Mouse (Mus musculus) gastrocnemius, adult 8-10 months (tissue): Measurements from ENCODE around the gene Snd1. TPM values are rescaled to one million over a fixed set of nuclear protein-coding genes. Genes with fewer than 3 reads are reported as not detected.

Experiments used
- DNase-seq, 2 experiments: peaks; one replicate each; pipeline ENCODE4 v3.0.0; 2022; ENCODE audit warnings: low spot score in 2 of 2
- total RNA-seq, 4 experiments: library from RNA; stranded (reverse); gene quantifications; 2 replicates each; pipeline ENCODE4 v1.2.4; 2022

Snd1 gene
- total RNA-seq, 4 experiments from 2014 or later = 42.6 to 54.4 (median 50.1) TPM

DNA sequence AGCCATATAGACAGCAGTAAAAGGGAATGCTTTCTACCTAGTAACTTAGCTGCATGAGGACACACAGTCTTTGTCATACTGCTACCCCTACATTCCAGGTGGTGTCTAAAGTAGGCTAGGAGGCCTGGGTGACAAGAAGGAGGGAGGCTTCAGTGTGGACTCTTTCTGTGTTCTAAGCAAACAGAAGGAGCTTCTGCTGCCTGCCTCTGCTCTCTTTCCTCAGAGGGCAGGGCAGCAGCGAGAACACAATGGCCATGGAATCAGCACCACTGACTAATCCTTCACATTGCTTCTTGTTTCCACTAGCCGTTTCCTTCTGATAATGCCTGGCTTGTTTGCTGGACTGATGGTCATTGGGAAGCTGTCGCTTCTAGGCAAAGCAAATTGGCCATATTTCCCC lies 316.2 kb downstream of the Snd1 start:
- DNase-seq = no peak

DNA sequence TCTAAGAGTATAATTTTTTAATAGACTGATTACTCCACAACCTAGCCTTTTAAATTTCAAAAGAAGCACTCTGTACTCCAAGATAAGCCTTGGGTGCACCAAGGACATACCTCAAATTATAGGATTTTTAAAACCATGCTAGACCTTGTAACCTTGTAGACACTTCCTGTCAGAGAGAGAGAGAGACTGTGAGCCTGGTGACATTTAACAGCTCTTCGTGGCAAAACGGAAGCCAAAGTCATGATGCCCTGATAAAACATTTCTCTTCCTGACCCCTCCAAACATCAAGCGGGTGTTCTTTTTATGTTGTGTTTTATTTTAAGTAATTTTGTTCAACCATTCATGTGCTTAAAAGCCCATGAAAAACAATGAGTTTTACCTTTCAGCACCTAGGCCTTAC lies 316.9 kb downstream of the Snd1 start:
- no peak for DNase-seq

DNA sequence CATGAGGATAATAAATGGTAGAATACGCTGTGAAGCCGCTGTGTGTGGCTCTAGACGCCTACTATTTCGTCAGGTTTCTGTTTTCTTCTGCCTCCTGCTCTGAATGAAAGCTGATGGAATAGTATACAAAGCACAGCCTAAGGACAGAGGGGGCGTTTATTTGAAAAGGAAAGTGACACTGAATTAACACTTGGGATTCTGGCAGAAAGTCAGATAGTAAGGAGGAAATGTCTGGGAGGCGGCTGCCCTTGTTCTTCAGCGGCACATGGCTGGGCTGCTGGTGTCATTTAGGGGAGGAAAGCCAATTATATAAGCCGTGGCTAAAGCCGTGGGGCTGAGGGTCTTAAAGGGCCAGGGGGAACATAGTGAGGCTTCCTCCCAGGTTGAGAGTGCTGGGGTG lies 320.4 kb downstream of the Snd1 start:
- no peak for DNase-seq

DNA sequence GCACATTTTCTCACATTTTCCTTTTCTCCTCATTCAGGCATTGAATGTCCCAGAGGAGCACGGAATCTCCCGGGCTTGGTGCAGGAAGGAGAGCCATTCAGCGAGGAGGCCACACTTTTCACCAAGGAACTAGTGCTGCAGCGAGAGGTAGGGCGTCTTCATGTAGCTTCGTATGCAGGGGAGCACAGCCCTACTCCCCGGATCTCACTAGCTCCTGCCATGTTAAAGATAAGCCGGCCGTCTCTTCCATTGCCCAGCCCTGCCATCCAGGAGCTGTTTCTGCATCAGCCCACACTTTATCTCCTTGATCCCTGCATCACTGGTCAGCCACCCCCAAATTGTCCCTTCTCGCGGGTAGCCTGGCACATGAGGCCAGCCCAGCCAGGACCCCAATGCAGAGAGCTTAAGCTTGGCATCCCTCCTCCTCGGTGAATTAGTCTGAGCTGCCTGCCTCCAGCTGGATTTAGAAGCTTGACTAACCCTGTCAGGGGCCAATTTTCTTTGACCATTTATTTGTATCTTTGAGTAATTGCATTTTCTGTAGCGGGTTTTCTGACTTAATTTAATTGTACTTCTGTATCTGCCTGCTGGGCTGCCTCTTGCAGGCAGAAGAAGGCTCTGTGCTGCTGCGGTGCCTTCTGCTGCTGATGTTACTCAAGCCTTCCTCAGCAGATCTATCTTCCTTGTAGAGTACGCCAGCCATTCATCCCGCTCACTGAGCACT lies 321.0 kb downstream of the Snd1 start:
- DNase-seq = no peak

DNA sequence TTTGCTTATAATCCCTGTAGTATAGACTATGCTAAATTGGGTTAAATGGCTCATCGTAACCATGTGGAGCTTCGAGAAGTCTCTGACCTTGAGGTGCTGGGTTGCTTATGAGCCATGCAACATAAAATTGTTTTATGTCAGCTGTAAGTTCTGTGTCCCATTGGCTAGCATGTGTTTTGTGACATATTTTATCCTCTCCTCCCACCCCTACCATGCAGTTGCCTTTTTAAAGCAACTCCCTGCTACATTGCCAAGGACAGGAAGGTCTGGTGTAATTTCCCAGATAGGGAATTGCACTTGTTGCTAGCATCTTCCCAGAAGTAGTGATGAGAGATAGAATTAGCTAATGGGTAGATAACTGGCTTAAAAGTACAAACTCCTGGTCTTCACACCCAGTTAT lies 324.9 kb downstream of the Snd1 start:
- no peak for DNase-seq

DNA sequence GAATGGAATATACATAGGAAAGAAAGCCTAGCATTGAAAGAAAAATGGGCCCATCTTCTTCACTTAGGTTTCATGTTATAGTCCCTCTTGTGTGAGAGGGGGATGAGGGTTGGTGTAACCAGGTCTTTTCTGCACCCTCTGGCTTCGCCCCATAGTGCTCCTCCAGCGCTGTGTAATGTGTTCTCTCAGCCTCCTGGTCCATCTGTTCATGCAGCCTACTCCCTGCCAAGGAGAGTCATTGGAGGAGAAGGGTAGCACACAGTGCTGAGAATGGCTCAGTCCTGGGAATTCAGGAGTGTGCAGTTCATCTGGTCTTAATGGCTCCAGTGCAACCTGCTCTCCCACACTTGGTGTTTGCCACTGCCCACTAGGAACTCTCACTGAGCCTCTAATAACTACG lies 326.0 kb downstream of the Snd1 start:
- DNase-seq = no peak

DNA sequence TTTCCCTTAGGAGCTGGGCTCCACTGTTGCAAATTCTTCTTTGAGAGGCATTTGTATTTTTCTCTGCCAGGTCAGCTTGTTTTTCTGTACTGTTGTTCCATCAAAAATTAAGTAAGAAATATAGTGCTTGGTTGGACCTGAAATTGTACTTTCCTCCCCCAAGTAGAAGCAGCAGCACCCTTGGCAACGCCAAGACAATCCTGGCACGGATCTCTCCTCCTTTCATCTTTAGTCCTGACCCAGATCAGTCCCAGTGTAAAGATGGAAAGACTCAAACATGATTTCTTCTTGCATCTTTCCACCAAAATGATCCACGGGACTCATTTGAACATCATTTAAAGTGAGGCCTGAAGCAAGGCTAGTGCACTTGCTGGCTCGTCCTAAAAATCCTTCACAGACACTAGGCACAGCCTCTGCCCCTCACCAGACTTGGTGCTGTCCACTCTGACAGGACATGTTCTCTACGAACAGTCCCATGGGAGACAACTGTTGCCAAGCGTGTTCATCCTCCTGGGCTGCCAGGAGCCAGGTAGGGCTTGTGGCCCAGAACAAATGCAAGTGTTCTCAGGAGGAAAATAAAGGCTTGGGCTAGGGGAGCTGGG lies 328.8 kb downstream of the Snd1 start:
- DNase-seq = no peak

DNA sequence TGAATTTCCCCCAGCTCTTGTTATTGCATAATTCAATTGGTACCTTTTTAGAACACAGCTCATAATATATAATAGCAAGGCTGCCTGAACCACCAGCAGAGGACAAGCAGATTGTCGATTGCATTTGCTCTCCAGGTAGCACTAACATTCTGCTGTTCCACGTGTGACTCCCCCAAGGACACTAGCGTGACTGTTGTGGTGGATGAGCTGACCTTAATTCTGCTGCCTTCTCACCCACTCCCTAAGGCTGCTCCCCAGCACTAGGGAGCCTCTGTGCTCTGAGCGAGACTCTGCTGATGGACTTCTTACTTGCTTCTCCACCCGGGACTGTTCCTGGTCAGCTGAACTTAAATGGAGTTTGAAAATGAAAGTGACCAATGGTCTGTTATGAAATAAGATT lies 329.8 kb downstream of the Snd1 start:
- no peak for DNase-seq

DNA sequence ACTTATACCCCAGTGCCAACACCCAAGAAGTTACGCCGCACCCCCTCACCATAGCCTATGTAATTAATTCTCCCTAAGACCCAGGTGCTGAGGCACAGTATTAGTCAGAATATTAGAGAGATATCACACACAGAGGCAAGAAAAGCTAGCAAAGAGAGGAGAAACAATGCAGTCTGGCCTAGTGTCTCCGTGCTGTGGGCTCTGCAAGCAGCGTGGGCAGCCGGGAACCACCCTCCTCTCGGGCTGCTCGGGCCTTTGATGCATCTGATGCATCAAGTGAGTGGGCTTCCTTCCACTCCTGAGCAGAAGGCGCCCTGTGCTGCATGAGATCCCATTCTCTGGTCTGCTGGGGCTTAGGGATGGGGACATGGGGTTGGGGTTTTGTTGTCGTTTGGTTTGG lies 338.1 kb downstream of the Snd1 start:
- DNase-seq = no peak

DNA sequence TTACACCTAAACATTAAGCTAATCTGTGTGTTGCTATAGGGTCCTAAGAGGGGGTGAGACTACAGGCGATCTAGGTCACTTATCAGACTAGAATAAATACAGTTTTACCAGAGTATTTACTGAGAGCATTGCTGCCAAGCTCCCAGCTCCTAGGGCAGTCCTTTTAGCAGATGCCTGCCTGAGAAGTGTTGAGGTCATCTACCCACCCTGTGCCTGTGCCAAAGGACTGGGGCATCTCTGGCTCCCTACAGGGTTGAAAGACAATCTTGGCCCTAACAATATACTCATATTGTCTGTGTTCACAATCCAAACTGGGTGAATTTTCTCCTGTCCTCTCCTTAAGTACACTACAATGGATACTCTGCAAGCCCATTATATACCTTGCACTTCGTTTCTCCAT lies 340.0 kb downstream of the Snd1 start:
- no peak for DNase-seq

DNA sequence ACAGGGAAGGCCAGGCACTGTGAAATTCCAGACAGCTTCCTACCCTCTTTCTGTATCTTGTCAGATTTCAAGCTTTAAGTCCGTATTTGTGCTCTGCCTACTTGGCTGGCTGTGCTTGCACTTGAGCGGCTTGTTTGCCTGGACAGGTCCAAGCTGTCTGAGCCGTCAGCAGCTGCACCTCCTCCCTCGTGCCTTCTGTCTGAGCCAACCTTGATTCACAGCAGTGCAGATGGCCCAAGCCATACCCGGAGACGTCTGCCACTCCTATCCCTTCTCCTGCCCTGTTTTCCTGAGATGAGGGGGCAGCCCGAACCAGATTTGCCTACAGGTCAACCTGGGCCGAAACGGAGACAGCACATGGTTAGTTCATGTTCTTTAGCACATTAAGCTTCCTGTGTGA lies 342.1 kb downstream of the Snd1 start:
- no peak for DNase-seq

DNA sequence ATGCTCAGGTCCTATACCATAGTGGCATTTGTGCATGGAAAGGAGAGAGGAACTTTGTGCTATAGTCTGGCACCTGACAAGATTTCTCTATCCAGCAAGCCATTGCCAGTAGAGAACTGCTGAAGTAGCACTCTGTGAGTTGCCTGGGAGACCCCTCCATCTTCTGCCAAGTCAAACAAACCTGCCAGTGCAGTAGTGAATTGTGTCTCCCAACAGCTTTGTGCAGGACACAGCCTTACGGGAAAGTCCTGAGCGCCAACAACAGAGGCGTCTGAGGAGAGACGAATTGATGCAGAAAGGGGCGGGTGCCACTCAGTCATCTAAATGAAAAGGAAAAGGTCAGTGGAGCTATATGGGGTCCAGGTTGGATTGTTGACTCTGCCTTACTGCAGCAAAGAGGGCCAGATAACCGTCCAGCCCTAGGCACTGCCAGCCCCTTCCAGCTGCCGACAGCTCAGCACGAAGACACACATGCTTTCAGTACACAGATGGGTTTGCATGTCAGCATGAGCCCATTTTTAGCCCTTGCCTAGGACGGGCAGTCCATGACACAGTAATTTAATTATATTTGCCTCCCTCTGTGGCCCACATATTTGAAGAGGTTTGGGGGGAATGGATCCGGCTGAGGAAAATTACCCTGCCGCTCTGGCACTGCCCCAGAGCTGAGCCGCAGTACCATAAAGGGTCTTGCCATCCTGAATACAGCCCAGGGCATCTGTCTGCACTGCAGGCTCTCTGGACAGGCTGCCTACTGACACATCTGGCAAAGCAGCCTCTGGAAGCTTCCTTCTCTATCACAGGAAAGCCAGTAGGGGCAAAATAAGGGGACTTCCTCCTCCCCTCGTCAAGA lies 344.8 kb downstream of the Snd1 start:
- no peak for DNase-seq

DNA sequence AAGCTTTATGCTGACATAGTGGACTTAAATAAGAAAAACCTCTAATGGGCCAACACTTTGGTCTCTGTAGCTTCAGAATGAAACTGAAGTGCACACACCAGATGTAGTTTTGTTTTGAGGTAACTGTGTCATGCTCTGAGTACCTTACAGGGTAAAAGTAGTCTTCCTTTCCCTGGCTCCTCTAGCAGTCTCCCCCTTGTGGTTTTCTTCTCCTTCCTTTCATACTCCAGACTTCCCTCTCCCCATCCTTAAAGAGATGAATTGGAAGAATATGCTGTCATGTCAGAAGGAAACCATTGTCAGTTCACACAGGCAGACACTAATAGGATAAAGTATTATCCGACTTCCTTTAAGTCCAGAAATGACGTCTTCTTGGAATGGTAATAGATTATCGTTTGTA lies 347.4 kb downstream of the Snd1 start:
- no peak for DNase-seq

DNA sequence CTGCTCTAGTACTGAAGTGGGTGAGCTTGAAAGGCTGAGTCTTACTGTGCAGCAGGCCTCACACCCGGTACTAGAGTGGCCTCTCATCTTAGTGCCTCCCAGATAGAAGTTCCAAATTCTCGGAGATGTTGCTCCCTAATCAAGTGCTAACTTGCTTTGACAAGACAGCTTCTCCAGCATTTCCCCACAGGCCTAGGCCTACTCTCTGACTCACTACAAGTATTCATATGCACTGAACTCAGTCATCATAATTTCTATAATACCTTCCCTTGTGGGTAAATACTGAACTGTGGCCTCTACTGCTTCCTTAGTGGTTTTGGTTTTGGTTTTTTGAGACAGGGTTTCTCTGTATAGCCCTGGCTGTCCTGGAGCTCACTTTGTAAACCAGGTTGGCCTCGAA lies 348.4 kb downstream of the Snd1 start:
- DNase-seq = no peak

DNA sequence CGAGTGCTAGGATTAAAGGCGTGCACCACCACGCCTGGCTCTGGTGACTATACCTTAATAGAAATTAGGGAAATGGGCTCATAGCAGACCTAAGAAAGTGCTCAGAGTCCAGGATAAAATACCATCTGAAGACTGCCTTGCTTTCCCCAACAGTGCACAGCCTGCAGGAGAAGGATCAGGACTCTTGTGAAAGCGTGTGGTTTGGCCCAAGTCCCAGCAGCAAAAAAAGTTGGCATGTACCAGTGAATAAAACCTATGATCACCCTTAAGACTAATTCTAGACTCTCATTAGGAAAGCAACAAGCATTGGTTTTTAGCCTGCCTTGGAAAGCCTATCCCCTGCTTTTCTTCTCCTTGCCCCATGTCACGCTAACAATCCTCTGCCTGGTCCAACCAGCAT lies 348.9 kb downstream of the Snd1 start:
- no peak for DNase-seq

DNA sequence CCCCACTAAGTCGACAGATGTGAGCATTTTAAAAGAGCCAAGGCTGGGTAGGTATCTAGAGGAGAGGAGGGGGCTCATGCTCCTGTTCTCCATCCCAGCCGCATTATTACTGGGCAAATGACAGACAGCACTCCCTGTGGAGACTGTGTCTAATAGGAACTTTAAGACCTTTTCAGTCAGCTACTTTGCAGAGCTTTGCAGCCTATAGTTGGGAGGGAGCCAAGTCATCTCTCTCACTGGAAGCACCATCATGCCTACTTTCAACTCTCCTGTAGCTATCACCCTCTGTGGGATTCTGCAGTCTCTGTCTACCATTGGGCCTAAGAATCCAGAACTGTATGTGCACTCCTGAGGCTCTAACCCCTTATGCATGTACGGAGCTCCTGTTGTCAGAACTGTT lies 351.0 kb downstream of the Snd1 start:
- no peak for DNase-seq

DNA sequence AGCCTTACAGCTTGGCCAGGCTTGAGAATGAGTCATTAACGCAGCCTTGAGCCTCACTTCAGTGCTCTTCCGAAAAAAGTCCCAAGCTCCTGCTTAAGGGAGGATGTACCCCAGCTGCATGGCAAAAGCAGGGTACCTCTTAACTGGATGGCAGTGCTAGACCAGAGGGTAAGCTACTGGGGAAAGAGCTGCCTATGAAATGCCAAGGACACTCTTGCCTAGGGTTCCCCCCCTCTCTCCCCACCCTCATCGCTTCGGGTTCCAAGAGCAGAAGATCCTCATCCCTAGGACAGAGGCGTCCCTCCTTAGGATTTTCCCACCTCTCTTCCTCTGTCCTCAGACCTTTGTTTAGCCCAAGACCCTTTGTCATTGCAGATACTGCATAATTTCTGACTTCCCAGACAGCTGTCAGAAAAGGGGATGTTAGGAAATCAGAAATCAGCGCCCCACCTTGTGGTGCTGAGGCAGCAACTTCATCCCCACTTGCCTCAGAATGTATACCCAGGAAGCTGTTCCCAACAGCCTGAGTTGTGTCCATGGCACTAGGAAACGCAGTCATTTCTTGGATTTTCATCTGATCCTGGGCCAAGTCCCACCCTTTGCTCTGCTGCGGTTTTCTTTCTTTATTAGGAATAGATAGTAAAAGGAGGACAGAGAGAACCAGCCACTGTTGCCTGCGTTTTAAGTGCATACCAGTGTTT lies 351.9 kb downstream of the Snd1 start:
- DNase-seq = no peak

DNA sequence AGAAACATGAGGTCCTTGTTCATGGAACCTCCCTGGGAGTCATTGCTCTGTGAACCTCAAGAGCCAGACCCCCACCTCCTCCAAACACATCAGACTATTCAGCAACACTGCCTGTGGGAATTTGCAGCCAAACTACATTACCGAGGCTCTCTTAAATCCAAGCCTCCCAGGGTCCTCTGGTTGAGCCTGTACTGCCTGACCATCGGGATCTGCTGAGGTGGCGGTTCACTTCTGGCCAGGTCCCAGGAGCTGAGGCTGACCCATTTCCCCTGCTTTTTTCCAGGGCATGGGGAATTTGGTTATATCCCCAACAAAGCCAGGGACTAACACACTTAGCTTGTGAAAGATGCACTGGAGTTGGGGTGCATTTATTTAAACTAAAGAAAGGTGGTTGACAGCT lies 352.6 kb downstream of the Snd1 start:
- no peak for DNase-seq

DNA sequence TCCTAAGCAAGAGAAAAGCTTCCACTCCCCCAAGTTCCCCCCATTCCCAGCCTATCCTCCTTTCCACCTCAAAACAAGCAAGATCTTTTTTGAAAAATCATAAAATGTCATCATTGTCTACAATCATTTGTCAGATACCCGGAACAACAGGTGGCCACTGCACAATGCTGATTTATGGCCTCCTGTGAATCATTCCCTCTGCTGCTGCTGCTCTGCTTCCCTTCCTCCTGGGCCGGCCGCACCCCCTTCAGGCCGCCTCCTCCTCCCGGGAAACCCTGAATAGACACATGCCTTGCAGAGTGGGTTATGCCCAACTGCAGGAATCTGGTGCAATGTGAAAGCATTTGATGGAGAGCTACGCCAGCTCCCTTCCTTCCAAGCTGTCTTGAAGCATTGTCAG lies 353.7 kb downstream of the Snd1 start:
- DNase-seq = no peak

DNA sequence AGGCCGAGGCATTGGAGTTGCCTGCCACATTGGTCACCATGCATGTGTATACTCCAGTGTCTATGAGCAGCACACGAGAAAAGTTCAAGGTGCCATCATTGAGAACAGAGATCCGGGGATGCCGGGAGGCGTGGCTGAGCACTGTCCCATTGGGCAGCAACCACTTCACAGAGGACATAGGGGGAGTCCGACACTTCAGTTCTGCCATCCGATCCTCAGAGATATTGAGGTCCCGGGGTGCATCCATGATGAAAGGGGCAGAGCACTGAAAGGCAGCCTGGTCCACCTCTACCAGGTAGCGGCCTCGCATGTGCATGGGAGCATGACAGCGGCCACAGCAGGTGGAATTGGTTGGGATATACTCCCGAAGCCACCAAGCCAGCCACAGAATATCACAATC lies 355.4 kb downstream of the Snd1 start:
- DNase-seq = no peak

DNA sequence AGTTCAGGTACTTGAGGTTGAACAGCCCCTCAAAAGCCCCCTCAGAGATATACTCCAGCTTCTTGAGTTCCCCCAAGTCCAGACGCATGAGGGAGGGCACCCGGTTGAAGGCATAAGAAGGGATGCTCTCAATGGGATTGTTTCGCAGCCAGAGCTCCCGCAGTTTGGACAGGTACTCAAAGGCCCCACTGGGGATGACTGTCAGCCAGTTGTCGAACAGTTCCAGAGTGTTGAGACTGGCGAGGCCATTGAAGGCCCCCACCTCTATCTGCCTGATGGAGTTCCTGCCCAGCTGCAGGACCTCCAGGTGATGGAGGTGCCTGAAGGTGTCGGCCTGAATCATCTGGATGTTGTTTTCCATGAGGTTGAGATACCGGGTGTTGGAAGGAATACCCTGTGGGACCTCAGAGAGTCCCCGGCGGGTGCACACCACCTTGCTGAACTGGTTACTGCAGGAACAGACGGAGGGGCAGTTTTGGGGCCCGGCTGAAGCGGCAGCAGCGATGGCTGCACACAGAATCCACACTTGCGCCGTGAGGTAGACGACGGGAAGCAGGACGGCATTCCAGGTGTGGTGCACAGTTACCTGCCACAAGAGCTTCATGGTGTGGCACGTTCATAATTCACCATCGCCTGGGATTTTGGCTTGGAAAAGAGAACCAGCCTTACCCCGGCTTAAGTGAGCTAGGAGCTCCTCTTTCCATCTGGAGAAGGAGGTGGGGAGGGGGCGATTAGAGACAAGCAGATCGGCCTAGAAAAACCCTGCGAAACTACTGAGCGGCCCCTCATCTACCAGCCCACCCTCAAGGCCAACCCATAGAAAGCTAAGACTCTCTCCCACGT lies 356.3 kb downstream of the Snd1 start, which contains the start of gene Lrrc4:
Lrrc4 (minus strand) TSS at position 737 of the 843 bp plus-strand sequence.
- DNase-seq = no peak
